Mouse (Mus musculus): ENCODE measurements around the gene Hsf2bp.

The Hsf2bp gene

GRCm38 (mm10) chr17:31908966-31909365 is 127.2 kb downstream of the Hsf2bp start:
- DNase-seq (ENCODE audit: low read depth, low spot score): no peak

GRCm38 (mm10) chr17:31906441-31906840 is 129.7 kb downstream of the Hsf2bp start:
- DNase-seq (ENCODE audit: low read depth, low spot score): no peak

GRCm38 (mm10) chr17:31905791-31906211 is 130.3 kb downstream of the Hsf2bp start:
- no peak for DNase-seq (ENCODE audit: low read depth, low spot score)

DNA sequence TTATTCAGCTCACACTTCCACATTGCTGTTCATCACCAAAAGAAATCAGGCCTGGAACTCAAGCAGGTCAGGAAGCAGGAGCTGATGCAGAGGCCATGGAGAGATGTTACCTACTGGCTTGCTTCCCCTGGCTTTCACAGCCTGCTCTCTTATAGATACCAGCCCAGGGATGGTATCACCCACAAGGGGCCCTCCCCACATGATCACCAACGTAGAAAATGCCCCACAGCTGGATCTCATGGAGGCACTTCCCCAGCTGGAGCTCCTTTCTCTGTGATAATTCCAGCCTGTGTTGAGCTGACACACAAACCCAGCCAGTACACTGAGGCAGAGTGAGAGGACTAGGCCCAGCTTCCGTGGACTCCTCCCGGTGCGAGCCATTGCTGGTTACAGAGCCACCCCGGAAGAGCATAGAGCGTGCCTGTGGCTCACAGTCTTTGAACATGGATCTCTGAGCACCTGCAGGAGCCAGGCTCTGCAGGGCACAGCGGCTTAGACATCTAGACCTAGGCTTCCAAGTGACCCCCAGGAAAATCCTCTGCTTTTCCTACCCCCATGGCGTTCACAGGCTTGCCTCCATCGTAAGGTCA is 130.9 kb downstream of the Hsf2bp start:
- DNase-seq (ENCODE audit: low read depth, low spot score): no peak

DNA sequence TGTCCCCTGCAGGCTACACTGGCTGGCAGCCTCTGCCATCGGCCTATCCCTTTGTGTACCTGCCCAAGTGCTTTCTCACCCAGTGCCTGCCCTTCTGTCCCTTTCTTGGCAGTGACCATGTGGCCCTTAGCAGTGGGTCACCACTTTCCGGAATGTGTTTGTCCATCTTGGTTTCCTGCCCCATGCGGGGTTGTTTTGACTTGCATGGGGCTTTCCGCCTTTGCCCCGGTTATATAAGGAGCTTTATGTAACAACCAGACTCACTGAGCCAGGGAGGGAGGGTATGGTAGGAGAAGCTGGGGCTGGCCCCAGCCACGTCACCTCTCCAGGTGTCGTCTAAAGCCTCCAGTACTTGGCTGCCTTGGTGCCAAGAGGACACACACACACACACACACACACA is 132.1 kb downstream of the Hsf2bp start:
- DNase-seq (ENCODE audit: low read depth, low spot score): no peak

GRCm38 (mm10) chr17:31902630-31903198 is 133.4 kb downstream of the Hsf2bp start:
- DNase-seq (ENCODE audit: low read depth, low spot score): no peak

DNA sequence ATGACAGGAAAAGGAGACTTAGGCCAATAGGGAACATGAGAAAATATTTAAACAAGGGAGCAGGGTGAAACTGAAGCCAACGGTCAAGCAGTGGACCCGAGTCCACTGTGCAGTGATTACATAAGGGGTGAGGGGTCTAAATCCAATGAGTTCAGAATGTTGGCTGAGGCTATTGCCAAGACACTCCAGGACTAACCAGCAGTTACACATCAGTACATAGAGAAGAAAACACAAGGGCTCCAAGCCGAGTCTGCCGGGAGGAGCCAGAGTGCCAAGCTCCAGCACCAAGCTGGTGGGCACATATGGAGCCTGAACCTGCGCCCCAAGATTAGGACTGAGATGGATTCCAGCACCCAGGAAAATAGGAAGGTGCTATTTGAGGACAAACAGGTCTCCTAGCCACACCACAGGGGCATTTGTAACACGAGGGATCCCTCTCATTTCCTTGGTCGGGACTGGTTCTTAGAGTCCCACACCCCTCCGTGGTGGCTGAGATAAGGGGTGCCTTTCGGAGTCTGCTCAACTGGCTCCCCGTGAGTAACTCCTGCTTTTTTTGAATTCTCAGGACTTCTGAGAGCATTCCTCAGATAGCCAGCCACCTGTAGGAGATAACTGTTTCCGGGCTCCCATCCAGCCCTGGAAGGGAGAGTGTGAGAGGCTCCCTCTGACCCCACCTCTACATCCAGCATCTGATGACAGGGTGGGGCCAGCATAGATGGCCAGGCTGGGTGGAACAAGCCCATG is 134.5 kb downstream of the Hsf2bp start:
- peak; percentile 67 for DNase-seq (ENCODE audit: low read depth, low spot score)

DNA sequence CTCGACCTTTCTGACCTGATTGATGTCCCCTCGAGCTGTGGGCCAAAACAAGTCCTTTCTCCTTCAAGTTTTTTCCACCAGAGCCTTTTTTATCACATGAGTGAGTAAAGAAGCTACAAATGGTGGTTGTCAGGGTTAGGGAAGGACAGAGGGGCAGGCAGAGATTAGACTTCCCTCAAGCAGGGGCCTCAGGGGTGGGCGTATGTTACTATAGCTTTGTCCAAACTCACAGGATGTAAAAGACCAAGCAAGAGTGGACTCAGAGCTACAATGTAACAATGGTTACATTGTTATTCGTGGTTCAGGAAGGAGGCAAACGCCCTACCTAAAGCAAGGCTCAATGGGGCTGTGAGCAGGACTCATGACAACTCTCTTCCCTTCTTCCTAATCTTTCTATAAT is 137.2 kb downstream of the Hsf2bp start:
- DNase-seq (ENCODE audit: low read depth, low spot score): no peak

DNA sequence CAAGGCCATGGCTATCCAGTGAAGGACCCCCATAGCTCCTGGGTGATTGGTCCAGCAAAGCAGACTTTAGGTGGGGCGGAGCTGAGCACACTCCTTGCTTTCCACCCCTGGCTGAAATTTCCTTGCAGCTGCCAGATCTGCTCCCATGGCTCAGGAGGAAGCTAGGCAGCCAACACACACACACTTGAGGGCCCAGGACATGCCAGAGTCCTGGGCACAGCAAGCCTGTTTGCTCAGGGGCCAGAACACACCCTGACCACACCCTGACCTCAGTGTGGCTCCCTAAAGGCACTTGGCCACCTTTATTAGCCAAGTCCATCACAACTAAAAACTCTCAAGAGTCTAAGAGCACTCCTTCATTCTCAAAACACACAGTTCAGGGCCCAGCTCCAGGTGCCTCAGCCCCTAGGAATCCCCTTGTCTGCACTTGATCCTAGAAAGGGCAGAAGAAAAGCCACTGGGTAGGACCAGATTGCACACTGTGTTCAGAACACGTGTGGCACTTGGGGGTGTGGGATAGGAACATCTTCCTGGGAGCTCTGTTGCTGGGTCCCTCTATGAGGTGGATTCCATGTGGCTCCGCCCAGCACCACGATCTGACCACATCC is 138.9 kb downstream of the Hsf2bp start:
- peak; percentile 49 for DNase-seq (ENCODE audit: low read depth, low spot score)

DNA sequence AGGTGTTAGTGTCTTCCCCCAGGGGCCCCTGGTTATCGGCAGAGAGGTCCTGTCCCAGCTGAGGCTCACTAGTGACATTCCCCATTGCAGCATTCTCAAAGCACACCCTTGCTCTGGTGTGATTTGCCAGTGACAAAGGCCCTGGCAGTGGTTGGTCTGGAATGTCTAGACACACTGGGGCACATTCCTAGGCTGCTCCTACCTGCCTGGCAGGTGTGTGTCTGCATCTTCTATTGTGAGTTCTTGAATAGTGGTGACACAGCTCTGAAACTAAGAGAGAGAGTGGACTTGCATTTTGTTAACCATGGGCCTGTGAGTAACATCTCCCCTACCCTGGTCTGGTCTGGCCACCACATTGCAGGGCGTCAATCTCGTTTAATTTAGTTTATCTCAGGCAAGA is 139.4 kb downstream of the Hsf2bp start:
- no peak for DNase-seq (ENCODE audit: low read depth, low spot score)

DNA sequence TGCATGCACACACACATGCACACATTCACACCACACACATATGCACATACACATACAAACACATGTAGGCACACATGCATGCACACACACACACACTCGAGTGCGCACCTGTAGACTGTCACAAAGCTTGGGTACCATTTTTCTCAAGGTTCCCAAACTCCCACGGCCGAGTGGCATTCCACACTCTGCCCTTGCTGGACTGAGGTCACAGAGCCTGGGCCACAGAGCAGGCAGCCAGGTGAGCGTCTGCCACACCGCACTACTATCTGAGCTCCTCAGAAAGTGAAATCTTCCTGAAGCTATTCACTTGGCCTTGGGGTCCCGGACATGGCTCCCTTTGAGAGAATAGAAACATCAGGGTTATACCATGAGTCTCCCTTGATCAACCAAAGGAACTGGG is 139.8 kb downstream of the Hsf2bp start:
- no peak for DNase-seq (ENCODE audit: low read depth, low spot score)
